Mouse (Mus musculus): Measurements from ENCODE around the gene Casp3. TPM values are rescaled to one million over a fixed set of nuclear protein-coding genes. Genes with fewer than 3 reads are reported as not detected.

The Casp3 gene
- total RNA-seq, 2 experiments from 2014 or later: 41.8 to 74.2 TPM

- no peak for ATAC-seq (ENCODE audit: poor library complexity, severe bottlenecking)
Measured at GRCm38 (mm10) chr8:46603587-46603986, 13.5 kb upstream of the Casp3 start.

- no peak for ATAC-seq (ENCODE audit: poor library complexity, severe bottlenecking)
Measured at GRCm38 (mm10) chr8:46606930-46607329, 10.2 kb upstream of the Casp3 start.

- no peak for ATAC-seq (ENCODE audit: poor library complexity, severe bottlenecking)
Measured at GRCm38 (mm10) chr8:46611557-46611956, 5.5 kb upstream of the Casp3 start.

- ATAC-seq (ENCODE audit: poor library complexity, severe bottlenecking): no peak
Measured at GRCm38 (mm10) chr8:46612913-46613312, 4.2 kb upstream of the Casp3 start.

GRCm38 (mm10) chr8:46613377-46613776, 3.7 kb upstream of the Casp3 start:
- no peak for ATAC-seq (ENCODE audit: poor library complexity, severe bottlenecking)

GRCm38 (mm10) chr8:46615936-46616335, 1.2 kb upstream of the Casp3 start:
- ATAC-seq (ENCODE audit: poor library complexity, severe bottlenecking): no peak

GRCm38 (mm10) chr8:46617690-46618620, 864 bp downstream of the Casp3 start:
- peak; percentile 45 for ATAC-seq (ENCODE audit: poor library complexity, severe bottlenecking)

GRCm38 (mm10) chr8:46618639-46619320, 1.7 kb downstream of the Casp3 start:
- ATAC-seq (ENCODE audit: poor library complexity, severe bottlenecking): no peak

GRCm38 (mm10) chr8:46622446-46623270, 5.6 kb downstream of the Casp3 start:
- ATAC-seq (ENCODE audit: poor library complexity, severe bottlenecking): no peak

GRCm38 (mm10) chr8:46625166-46625565, 8.1 kb downstream of the Casp3 start:
- ATAC-seq (ENCODE audit: poor library complexity, severe bottlenecking): no peak

GRCm38 (mm10) chr8:46626642-46627041, 9.6 kb downstream of the Casp3 start:
- no peak for ATAC-seq (ENCODE audit: poor library complexity, severe bottlenecking)

GRCm38 (mm10) chr8:46627881-46628280, 10.8 kb downstream of the Casp3 start:
- ATAC-seq (ENCODE audit: poor library complexity, severe bottlenecking): peak; percentile 79

- ATAC-seq (ENCODE audit: poor library complexity, severe bottlenecking): peak; percentile 59
Measured at GRCm38 (mm10) chr8:46628645-46629044, 11.6 kb downstream of the Casp3 start.

GRCm38 (mm10) chr8:46630422-46630821, 13.3 kb downstream of the Casp3 start:
- no peak for ATAC-seq (ENCODE audit: poor library complexity, severe bottlenecking)

GRCm38 (mm10) chr8:46630932-46631331, 13.8 kb downstream of the Casp3 start:
- no peak for ATAC-seq (ENCODE audit: poor library complexity, severe bottlenecking)

GRCm38 (mm10) chr8:46639010-46639571, 22.0 kb downstream of the Casp3 start:
- peak; percentile 36 for ATAC-seq (ENCODE audit: poor library complexity, severe bottlenecking)

GRCm38 (mm10) chr8:46639852-46640251, 22.8 kb downstream of the Casp3 start:
- ATAC-seq (ENCODE audit: poor library complexity, severe bottlenecking): peak; percentile 96

- 0 out of 2 replicates have a peak, but pooled peaks have one; percentile 5 for ATAC-seq (ENCODE audit: poor library complexity, severe bottlenecking)
Measured at GRCm38 (mm10) chr8:46641272-46641671, 24.2 kb downstream of the Casp3 start.

GRCm38 (mm10) chr8:46648421-46648820, 31.3 kb downstream of the Casp3 start:
- ATAC-seq (ENCODE audit: poor library complexity, severe bottlenecking): no peak

- no peak for ATAC-seq (ENCODE audit: poor library complexity, severe bottlenecking)
Measured at GRCm38 (mm10) chr8:46651872-46652271, 34.8 kb downstream of the Casp3 start.

GRCm38 (mm10) chr8:46655919-46656318, 38.8 kb downstream of the Casp3 start:
- ATAC-seq (ENCODE audit: poor library complexity, severe bottlenecking): no peak
